Mouse (Mus musculus) midbrain, embryonic 12.5 days (tissue): ENCODE measurements around the gene Pik3ca. TPM values are rescaled to one million over a fixed set of nuclear protein-coding genes. Genes with fewer than 3 reads are reported as not detected.

Experiments used
- ATAC-seq: fragments of 200-750 bp; cut with Nextera tagmentation; 2 replicates; pipeline ENCODE4 v1.8.0; 2017; ENCODE audit warnings: low read depth, moderate TSS enrichment, moderate library complexity; ENCODE audit not compliant: low FRiP score
- H3K27ac ChIP-seq: fragments of 300-500 bp; sonication (generic); replicated peaks from 2 replicates; pipeline ENCODE4 v1.5.1; 2016; ENCODE audit warnings: mild to moderate bottlenecking
- H3K27me3 ChIP-seq: fragments of 300-500 bp; sonication (generic); 2 replicates; pipeline ENCODE4 v1.6.1; 2016; ENCODE audit warnings: mild to moderate bottlenecking
- H3K36me3 ChIP-seq: fragments of 300-500 bp; sonication (generic); 2 replicates; pipeline ENCODE4 v1.6.1; 2016
- H3K4me1 ChIP-seq: fragments of 300-500 bp; sonication (generic); 2 replicates; pipeline ENCODE4 v1.6.1; 2016
- H3K4me2 ChIP-seq: fragments of 300-500 bp; sonication (generic); replicated peaks from 2 replicates; pipeline ENCODE4 v1.6.1; 2016; ENCODE audit warnings: mild to moderate bottlenecking, moderate library complexity
- H3K4me3 ChIP-seq: fragments of 300-500 bp; sonication (generic); 2 replicates; pipeline ENCODE4 v1.5.1; 2016; ENCODE audit warnings: mild to moderate bottlenecking
- H3K9ac ChIP-seq: fragments of 300-500 bp; sonication (generic); replicated peaks from 2 replicates; pipeline ENCODE4 v1.6.1; 2016; ENCODE audit warnings: mild to moderate bottlenecking, moderate library complexity
- H3K9me3 ChIP-seq: fragments of 300-500 bp; sonication (generic); 2 replicates; pipeline ENCODE4 v1.6.1; 2016; ENCODE audit warnings: mild to moderate bottlenecking
- WGBS: fragments of 180-500 bp; shearing (Covaris S2); methylation state at CpG from one replicate; pipeline ENCODE4 v1.1.7; 2016; 5-methylcytosine and 5-hydroxymethylcytosine counted together
- polyA plus RNA-seq: library from polyadenylated mRNA; unstranded; fragments of >200 nt; fragmentation: Nextera tagmentation; extraction: Ambion mirVana; gene quantifications from 2 replicates; pipeline ENCODE4 v1.2.1, GENCODE M21; 2016

Gene Pik3ca
- polyA plus RNA-seq, 1 experiment from 2014 or later = 12.0 TPM

DNA sequence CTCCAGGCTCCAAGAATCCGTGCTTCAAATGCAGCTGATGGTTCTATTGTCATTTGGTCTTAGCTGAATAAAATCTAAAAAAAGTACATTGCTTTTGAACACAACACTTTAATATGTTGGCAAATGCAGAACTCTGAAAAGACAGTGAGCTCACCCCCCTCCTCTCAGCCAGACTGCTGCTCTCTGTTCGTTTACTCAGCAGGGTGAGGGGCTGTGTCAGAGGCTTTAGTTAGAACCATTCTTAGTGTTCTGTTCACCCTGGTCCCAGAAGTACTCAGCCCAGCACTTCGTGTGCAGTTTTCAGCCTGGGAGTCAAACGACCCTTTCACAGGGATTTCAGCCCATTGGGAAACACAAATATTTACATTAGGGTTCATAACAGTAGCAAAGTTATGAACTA is 70.9 kb downstream of the Pik3ca start:
- peaks cover 6% of the 10 kb centered on the region for H3K36me3 ChIP-seq
- 72% methylated on average over 4 of the region's 4 CpGs for WGBS
- H3K9me3 ChIP-seq = no peaks in the 10 kb centered on the region
- H3K4me1 ChIP-seq = no peaks in the 10 kb centered on the region
- no peak overlapping the region for H3K4me2 ChIP-seq
- H3K27me3 ChIP-seq = no peaks in the 10 kb centered on the region
- no peak overlapping the region for H3K9ac ChIP-seq
- H3K27ac ChIP-seq = no peak overlapping the region
- no peak overlapping the region for H3K4me3 ChIP-seq
- no peak for ATAC-seq

GRCm38 (mm10) chr3:32470449-32470848 is 73.0 kb downstream of the Pik3ca start:
- no peaks in the 10 kb centered on the region for H3K36me3 ChIP-seq
- no peak for ATAC-seq
- H3K4me3 ChIP-seq = no peak overlapping the region
- 80% methylated on average over 7 of the region's 7 CpGs for WGBS
- H3K27ac ChIP-seq = no peak overlapping the region
- H3K9me3 ChIP-seq = no peaks in the 10 kb centered on the region
- H3K27me3 ChIP-seq = no peaks in the 10 kb centered on the region
- H3K4me1 ChIP-seq = no peaks in the 10 kb centered on the region
- H3K4me2 ChIP-seq = no peak overlapping the region
- no peak overlapping the region for H3K9ac ChIP-seq

DNA sequence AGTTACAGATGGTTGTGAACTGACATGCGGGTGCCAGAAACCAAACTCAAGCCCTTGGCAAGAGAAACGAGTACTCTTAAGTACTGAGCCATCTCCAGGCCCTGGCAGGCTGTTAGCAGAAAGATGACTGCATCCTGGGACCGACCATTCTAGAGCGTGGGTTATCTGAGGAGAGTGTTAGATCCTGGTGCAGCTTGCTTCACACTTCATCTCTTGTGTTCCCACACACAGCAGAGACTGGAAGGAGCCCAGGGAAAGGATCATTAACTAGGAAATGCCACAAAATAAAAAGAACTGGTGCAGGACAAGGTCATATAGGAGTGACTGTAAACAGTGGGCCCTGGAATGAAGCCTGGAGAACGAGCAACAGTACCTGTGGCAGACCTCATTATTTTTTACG is 73.6 kb downstream of the Pik3ca start:
- 90% methylated on average over 6 of the region's 6 CpGs for WGBS
- H3K4me2 ChIP-seq = no peak overlapping the region
- no peak overlapping the region for H3K9ac ChIP-seq
- no peaks in the 10 kb centered on the region for H3K4me1 ChIP-seq
- no peaks in the 10 kb centered on the region for H3K9me3 ChIP-seq
- no peaks in the 10 kb centered on the region for H3K27me3 ChIP-seq
- no peak overlapping the region for H3K4me3 ChIP-seq
- no peak for ATAC-seq
- H3K27ac ChIP-seq = no peak overlapping the region
- H3K36me3 ChIP-seq = no peaks in the 10 kb centered on the region

DNA sequence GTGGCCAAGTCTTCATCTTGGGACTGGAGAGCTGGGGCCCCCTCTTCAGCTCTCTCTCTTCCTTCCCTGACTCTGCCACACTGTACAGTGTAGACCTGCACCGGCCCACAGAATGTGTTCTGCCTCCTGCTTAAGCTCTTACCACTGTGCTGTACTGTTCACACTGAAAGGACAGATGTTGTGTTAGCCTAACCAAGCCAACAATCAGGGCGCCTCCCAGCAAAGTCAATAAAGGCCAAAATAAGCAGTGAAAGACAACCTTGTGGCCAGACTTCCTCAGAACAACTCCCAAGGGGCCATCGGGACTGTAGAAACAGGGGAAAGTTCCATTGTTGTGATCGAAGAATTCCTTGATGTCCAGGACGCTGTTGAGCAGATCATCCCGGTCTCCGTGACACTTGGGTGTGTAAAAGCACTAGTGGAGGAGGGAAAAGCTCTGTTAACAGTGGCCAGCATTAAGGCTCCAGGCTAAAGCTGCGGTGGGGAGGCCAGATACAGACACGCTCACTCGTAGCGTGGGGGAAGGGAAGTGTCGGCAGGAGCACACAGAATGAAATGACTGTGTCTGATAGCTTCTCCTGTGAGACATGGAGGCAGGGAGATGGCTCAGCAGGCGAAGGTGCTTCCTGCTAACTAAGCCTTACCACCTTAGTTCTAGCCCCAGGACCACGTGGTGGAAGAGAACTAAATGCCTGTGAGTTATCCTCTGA is 74.9 kb downstream of the Pik3ca start:
- H3K4me3 ChIP-seq = no peak overlapping the region
- 83% methylated on average over 14 of the region's 14 CpGs for WGBS
- ATAC-seq = no peak
- no peak overlapping the region for H3K27ac ChIP-seq
- H3K36me3 ChIP-seq = no peaks in the 10 kb centered on the region
- H3K9ac ChIP-seq = no peak overlapping the region
- no peaks in the 10 kb centered on the region for H3K9me3 ChIP-seq
- H3K4me1 ChIP-seq = no peaks in the 10 kb centered on the region
- H3K4me2 ChIP-seq = no peak overlapping the region
- H3K27me3 ChIP-seq = no peaks in the 10 kb centered on the region

- WGBS = 86% methylated on average over 10 of the region's 10 CpGs
- Histone ChIP-seq H3K4me3 (no peak overlapping the region), H3K9ac (no peak overlapping the region), H3K4me1 (no peaks in the 10 kb centered on the region), H3K27me3 (no peaks in the 10 kb centered on the region), H3K9me3 (no peaks in the 10 kb centered on the region), H3K27ac (no peak overlapping the region), H3K36me3 (no peaks in the 10 kb centered on the region), H3K4me2 (no peak overlapping the region)
- ATAC-seq = no peak
Measured at GRCm38 (mm10) chr3:32473184-32473583, 75.7 kb downstream of the Pik3ca start.

- H3K4me1 ChIP-seq = no peaks in the 10 kb centered on the region
- H3K27ac ChIP-seq = no peak overlapping the region
- H3K27me3 ChIP-seq = no peaks in the 10 kb centered on the region
- H3K4me3 ChIP-seq = no peak overlapping the region
- H3K4me2 ChIP-seq = no peak overlapping the region
- no peak for ATAC-seq
- no peaks in the 10 kb centered on the region for H3K36me3 ChIP-seq
- H3K9me3 ChIP-seq = no peaks in the 10 kb centered on the region
- H3K9ac ChIP-seq = no peak overlapping the region
- WGBS = 96% methylated on average over 7 of the region's 7 CpGs
Measured at GRCm38 (mm10) chr3:32479961-32480360, 82.5 kb downstream of the Pik3ca start.

DNA sequence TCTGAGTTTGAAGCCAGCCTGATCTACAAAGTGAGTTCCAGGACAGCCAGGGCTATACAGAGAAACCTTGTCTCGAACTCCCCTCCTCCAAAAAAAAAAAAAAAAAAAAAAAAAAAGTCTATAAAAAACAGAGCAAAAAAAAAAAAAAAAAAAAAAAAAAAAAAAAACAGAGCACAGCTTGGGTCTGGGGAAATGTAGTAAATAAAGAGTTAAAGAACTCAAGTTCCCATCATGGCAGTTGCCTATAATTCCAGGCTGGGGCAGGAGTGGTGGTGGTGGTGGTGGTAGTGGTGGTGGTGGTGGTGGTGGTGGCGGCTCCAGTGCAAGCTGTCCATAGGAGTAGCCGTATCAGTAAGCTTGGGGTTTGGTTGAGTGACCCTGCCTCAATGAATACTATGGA is 85.6 kb downstream of the Pik3ca start:
- no peak overlapping the region for H3K4me3 ChIP-seq
- 84% methylated on average over 3 of the region's 3 CpGs for WGBS

GRCm38 (mm10) chr3:32486543-32486942 is 89.1 kb downstream of the Pik3ca start:
- ATAC-seq = no peak
- no peak overlapping the region for H3K27ac ChIP-seq
- H3K4me3 ChIP-seq = no peak overlapping the region
- WGBS = 85% methylated on average over 4 of the region's 4 CpGs
- no peaks in the 10 kb centered on the region for H3K4me1 ChIP-seq
- H3K36me3 ChIP-seq = no peaks in the 10 kb centered on the region
- H3K9me3 ChIP-seq = no peaks in the 10 kb centered on the region
- H3K4me2 ChIP-seq = no peak overlapping the region
- H3K9ac ChIP-seq = no peak overlapping the region
- no peaks in the 10 kb centered on the region for H3K27me3 ChIP-seq

More for the DNA sequence above, 85.6 kb downstream of the Pik3ca start:
- H3K4me1 ChIP-seq = no peaks in the 10 kb centered on the region
- H3K9me3 ChIP-seq = no peaks in the 10 kb centered on the region
- no peak overlapping the region for H3K9ac ChIP-seq
- H3K27ac ChIP-seq = no peak overlapping the region
- no peak for ATAC-seq
- H3K27me3 ChIP-seq = no peaks in the 10 kb centered on the region
- no peak overlapping the region for H3K4me2 ChIP-seq
- no peaks in the 10 kb centered on the region for H3K36me3 ChIP-seq

- Histone ChIP-seq H3K36me3 (no peaks in the 10 kb centered on the region), H3K27ac (no peak overlapping the region), H3K9me3 (no peaks in the 10 kb centered on the region), H3K4me3 (no peak overlapping the region), H3K4me2 (no peak overlapping the region), H3K27me3 (0 out of 2 replicates have a peak, but pooled peaks cover 3% of the 10 kb centered on the region), H3K9ac (no peak overlapping the region), H3K4me1 (no peaks in the 10 kb centered on the region)
- 82% methylated on average over 6 of the region's 6 CpGs for WGBS
- ATAC-seq = no peak
Measured at GRCm38 (mm10) chr3:32488172-32488571, 90.7 kb downstream of the Pik3ca start.

DNA sequence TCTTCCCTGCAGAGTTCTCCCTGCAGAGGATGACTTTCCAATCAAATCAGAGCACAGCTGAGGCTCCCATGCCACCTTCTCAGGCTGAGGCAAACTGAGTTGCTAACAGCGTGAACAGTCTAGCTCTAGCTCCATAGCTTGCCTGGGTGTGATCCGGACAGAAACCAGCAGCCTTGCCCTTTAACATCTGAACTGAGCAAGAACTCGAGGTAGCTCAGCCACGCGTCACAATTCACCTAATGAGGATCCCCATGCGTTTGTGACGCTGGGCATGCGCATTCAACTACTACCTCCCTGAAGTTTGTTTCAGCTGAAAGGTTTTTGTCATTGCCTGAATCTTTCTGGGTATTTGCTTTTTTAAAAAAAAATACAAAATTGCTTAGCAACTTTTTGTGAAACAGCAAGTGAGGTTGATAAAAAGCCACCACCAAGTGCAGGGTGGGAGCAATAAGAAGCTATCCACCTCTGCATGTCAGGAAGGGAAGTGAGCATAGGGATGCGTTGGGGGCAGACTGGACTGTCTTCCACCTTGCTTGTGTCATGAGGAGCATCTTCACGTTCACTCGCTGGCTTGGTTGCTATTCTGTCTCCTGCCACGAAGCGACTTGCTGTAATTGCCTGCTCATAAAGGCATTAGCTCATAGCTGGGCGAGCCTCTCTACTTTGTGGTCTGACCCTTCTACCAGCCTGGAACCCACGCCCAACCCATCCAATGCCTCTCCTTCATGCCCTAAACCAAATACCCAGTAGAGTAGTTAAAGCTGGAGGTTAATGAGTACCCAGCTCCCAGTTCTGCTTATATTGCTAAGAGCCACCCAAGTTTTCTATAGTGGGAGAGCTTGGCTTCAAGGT is 92.8 kb downstream of the Pik3ca start:
- ATAC-seq = no peak
- no peaks in the 10 kb centered on the region for H3K36me3 ChIP-seq
- H3K27me3 ChIP-seq = 0 out of 2 replicates have a peak, but pooled peaks cover 4% of the 10 kb centered on the region
- peaks cover 1% of the 10 kb centered on the region; the same call in 1 of the 2 replicates for H3K4me1 ChIP-seq
- H3K9me3 ChIP-seq = no peaks in the 10 kb centered on the region
- no peak overlapping the region for H3K9ac ChIP-seq
- H3K27ac ChIP-seq = no peak overlapping the region
- 87% methylated on average over 15 of the region's 15 CpGs for WGBS
- no peak overlapping the region for H3K4me2 ChIP-seq
- H3K4me3 ChIP-seq = no peak overlapping the region

GRCm38 (mm10) chr3:32490928-32491315 is 93.5 kb downstream of the Pik3ca start:
- Histone ChIP-seq H3K27ac (no peak overlapping the region), H3K4me2 (no peak overlapping the region), H3K36me3 (no peaks in the 10 kb centered on the region), H3K27me3 (0 out of 2 replicates have a peak, but pooled peaks cover 4% of the 10 kb centered on the region), H3K4me1 (peaks cover 8% of the 10 kb centered on the region; the same call in 1 of the 2 replicates), H3K9me3 (no peaks in the 10 kb centered on the region), H3K9ac (no peak overlapping the region), H3K4me3 (no peak overlapping the region)
- no peak for ATAC-seq
